Mouse (Mus musculus) A20 (cell line): ENCODE measurements at regions not wholly inside any gene's neighbourhood (a gene's known extent, or its start where the extent isn't known, plus 50 kb on each side); places are given as distances from the start of the nearest gene placed in this dataset.
A peak's percentile ranks its signal among the peaks of the same experiment; 100 is the strongest.
"Not testable (repeated sequence)": the region's sequence is repeated elsewhere in the genome, so short reads cannot be mapped to it uniquely, and the experiment has no call there.

Source experiments
- DNase-seq: peaks from one replicate; pipeline ENCODE4 v3.0.0-alpha.2; 2011; ENCODE audit warnings: low read depth, low spot score

DNA sequence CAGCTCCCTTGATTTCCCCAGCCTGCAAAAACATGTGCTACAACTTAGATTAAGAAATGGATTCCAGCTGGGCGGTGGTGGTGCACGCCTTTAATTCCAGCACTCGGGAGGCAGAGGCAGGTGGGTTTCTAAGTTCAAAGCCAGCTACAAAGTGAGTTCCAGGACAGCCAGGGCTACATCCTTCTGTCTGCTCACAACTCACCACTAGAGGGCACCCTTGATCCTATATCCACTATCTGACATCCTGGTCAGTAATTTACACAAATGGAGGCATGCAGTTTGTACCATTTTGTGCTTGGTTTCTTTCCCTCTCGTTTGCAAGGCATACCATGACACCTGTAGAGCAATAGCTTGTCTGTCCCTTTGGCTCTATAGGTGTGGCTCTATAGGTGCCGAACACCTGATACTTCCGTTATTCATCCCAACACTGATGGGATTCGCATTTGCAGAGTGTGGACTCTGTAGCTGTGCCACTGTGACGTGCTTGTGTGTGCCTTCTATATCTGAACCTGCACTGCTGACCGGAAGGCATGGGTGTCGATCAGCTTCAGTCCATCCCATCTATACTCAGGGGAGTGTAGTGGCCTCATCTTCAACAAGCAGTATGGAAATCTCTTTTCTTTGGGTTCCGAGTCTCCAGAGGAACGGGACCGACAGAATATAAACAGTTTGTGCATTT is 108.4 kb upstream of the Spata13 start:
- peak; percentile 65 for DNase-seq

- DNase-seq, result no peak
These were observed 107.8 kb upstream of the Spata13 start for GRCm38 (mm10) chr14:60525979-60526378.

DNA sequence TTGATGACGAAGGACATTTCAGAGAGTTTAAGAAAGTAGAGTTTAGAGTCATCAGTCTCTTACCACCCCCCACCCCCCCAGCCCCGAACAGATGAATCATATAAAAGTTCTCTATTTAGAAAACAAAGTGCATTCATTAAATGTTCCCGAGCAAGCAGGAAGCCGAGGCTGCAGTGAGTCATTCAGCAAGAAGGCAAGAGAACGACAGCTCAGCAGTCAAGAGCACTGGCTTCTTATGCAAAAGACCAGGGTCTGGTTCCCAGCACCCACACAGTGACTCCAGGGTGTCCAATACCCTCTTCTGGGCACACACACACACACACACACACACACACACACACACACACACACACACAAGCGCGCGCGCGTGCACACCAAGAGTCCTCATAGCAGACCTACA is 107.0 kb upstream of the Spata13 start:
- no peak for DNase-seq

DNA sequence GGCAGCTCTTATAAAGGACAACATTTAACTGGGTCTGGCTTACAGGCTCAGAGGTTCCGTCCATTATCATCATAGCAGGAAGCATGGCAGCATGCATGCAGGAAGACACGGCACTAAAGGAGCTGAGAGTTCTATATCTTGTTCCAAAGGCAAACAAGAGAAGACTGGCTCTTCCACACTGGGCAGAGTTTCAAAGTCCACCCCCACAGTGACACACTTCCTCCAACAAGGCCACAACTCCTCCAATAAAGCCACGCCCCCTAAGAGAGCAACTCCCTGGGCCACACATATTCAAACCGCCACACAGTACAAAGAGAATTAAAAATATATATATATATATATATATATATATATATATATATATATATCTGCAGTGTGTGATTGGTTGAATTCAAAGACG is 105.8 kb upstream of the Spata13 start:
- DNase-seq, result no peak

GRCm38 (mm10) chr14:60528520-60528919 is 105.3 kb upstream of the Spata13 start:
- DNase-seq, result no peak

DNA sequence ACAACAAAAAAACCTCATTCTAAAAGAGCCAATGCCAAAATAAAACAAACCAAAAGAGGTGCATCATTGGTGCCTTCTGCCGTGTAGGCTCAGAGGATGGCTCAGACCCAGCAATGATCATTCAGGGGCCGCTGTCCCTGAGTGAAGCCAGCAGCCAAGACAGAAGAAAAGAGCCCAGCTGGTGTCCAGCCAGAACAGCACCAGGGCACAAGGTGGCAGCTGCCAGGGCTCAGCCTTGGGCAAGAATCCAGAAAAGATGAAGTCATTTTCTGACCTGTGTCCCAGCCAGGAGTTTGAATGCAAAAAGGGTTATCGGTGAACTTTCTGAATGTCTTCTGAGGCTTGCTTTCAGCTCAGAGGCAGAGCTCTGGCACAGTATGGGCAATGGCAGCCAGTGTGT is 104.8 kb upstream of the Spata13 start:
- DNase-seq, result no peak

GRCm38 (mm10) chr14:60529646-60530347 is 104.0 kb upstream of the Spata13 start:
- DNase-seq, result peak; percentile 63

- DNase-seq, result no peak
These were observed 103.5 kb upstream of the Spata13 start for GRCm38 (mm10) chr14:60530348-60530711.

DNA sequence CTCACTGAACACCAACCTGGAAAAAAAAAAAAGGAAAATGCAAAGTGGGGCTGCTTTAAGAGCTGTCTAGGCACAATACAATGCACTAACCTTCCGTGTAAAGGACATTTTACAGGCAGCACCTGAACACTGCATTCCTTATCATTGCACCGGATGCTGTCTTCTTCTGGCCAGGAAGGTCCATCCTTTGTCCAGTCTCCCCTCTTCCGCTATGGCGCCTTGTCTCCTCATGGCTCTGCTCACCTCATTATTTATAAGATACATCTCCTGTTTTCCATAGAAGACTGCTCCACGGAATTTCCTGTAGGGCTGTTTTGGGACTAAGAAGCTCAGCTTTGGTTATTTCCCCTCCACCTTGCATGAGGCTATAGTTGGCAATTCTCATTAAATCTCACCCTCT is 102.8 kb upstream of the Spata13 start:
- DNase-seq, result no peak

DNA sequence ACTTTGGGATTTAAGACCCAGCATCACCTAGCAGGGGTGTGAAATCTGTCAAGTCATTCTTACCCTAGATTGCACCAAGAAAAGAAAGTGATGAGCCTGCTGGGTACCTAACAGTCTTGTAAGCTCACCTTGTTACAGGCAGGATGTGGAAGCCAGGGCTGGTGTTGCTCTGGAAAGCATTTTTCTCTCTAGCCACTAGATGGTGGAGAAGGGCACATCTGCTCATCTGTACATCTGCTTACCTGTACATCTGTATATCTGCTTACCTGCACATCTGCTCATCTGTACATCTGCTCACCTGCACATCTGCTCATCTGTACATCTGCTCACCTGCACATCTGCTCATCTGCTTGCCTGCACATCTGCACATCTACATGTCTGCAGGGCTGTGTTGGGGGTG is 102.0 kb upstream of the Spata13 start:
- peak; percentile 28 for DNase-seq

DNA sequence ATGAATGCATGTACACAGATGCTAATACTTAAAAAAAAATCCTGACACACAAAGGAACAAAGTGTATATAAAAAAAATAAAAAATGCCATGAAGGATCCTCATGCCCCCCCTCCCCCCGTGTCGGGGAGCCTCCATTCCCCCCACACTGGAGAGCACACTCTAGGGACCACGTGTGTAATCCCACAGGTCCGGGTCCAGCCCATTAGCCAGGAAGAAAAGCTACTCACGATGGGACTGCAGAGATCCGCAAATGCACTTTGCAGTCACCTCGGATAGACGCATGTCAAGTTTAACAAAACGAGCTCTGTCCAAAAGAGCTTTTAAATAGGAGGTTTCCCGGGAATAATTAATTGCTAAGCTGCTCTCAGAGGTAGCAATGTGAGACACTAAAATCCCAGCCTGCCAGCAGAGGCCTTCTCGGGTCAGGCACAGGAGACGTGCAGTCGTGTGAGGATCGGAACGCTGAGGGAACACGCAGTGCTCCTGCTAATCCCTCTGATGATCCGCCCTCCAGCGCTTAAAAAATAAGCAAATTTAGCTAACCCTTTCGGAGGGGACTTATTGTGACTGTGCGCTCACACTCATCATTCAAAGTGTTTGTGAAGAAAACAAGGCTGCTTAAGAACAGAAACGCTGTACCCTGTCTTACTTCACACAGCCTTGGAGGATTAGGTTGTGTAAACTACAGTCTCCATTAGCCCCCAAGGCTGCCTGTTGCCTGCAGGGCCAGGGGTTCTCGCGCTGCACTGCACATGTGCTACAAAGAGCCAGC is 100.2 kb upstream of the Spata13 start:
- no peak for DNase-seq

DNA sequence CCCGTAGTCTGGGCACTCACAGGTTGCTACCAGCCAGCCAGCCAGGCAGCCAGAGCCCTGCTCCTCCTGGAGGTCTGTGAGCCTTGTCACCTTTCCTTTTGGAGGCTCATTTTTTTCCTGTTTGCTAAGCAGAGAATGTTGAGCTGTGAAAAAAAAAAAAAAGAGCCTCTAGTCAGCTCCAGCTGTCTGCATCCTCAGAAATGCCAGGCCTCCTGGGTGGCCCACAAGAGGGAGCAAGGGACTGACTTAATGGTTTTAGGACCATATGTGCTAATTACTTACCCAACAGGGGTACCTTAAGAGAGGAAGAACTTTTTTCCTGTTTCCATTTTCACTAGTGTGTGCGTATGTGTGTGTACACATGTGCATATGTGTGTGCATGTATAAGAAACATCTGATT is 94.8 kb upstream of the Spata13 start:
- DNase-seq, result no peak

DNA sequence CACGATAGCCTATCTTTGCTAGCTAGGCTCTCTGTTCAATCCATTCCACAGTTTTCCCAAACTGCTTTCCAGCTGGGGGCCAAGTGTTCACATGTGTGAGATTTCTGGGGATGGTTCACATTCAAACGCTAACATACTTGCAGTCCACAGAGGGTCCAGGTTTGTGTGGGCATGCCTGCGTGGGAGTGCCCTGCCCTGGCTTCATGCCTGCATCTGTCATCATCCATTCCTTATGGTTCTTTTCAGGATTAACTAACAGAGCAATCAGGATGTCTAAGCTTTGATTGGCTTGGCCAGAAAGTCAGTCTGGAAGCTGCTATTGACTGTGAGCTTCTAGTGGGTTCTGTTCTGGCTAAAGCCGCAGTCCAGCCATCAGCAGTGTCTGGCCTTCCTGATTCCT is 93.7 kb upstream of the Spata13 start:
- no peak for DNase-seq

DNA sequence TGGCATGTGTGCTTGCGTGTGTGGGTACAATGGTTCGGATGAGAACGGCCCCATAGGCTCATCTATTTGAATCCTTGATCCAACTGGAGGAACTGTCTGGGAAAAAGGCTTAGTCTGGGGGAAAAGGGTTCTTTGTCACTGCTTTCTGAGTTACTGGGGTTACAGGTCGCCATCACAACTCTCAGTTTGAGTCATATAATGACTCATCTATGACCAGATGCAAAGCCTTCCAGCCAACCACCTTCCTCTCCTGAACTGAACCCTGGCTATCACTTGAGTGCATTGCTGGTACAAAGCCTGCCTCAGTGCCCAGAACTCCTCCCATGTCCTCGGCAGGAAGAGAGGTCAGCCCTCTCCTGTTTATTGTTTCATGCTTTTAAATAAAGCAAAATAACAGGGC is 92.2 kb upstream of the Spata13 start:
- DNase-seq, result peak; percentile 38

- DNase-seq, result no peak
These were observed 89.0 kb upstream of the Spata13 start for GRCm38 (mm10) chr14:60544767-60545166.

GRCm38 (mm10) chr14:60554222-60554740 is 79.5 kb upstream of the Spata13 start:
- DNase-seq, result no peak

GRCm38 (mm10) chr14:60556541-60556940 is 77.3 kb upstream of the Spata13 start:
- no peak for DNase-seq

GRCm38 (mm10) chr14:60557020-60557419 is 76.8 kb upstream of the Spata13 start:
- no peak for DNase-seq

DNA sequence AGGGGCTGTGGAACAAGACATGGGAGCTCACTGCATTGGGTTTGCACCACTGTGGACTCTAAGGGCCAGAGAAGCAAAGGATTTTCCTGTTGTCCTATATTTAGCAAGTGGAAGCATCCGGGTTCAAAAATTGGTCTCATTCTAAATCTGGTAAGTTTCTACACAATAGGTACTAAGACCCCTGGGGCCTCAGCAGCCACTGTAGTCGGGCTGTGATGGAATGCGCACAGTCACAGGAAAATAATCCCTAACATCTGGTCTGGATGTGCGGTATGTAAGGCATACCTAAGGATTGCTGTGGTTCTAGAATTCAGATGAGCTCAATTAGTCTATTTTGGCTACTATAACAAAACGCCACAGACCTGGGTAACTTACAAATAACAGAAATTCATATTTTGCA is 74.4 kb upstream of the Spata13 start:
- DNase-seq, result no peak

- DNase-seq, result peak; percentile 50
These were observed 73.8 kb upstream of the Spata13 start for GRCm38 (mm10) chr14:60559826-60560529.

DNA sequence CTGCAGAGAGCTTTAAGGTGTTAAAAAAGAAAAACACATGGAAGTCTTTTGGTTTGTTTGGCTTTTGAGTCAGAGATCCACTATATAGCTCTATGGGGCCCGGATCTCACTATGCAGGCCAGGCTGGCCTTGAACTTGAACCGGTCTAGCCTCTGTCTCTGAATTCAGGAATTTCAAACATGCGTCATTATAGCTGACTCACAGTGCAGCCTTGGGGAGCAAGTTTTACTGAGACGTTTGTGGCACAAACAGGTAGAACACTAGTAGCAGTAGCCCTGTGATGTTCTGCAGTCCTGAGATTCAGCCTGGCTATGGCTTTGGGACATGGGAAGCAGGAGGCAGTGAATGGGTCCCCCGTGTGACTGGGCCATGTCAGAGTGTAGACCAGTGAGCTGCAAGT is 57.5 kb upstream of the Spata13 start:
- no peak for DNase-seq

DNA sequence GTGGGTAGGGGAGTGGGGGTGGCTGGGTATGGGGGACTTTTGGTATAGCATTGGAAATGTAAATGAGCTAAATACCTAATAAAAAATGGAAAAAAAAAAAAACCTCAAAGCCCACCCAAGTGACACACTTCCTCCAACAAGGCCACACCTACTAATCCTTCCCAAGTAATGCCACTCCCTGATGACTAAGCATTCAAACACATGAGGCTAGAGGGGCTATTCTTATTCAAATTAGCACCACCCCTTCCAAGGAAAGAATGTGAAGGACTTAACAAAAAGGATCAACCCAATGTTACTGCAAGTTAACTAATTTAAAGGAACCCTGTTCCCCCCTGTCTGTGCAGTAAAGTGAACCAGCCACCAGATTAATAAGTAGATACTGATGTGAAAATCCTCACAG is 53.7 kb upstream of the Spata13 start:
- not testable (repeated sequence) for DNase-seq
